Mouse (Mus musculus): ENCODE measurements around the gene Tmem8b.

Gene Tmem8b

GRCm38 (mm10) chr4:43713652-43714219, 45.0 kb downstream of the Tmem8b start:
- DNase-seq (ENCODE audit: low spot score in 2 of 2): no peak

DNA sequence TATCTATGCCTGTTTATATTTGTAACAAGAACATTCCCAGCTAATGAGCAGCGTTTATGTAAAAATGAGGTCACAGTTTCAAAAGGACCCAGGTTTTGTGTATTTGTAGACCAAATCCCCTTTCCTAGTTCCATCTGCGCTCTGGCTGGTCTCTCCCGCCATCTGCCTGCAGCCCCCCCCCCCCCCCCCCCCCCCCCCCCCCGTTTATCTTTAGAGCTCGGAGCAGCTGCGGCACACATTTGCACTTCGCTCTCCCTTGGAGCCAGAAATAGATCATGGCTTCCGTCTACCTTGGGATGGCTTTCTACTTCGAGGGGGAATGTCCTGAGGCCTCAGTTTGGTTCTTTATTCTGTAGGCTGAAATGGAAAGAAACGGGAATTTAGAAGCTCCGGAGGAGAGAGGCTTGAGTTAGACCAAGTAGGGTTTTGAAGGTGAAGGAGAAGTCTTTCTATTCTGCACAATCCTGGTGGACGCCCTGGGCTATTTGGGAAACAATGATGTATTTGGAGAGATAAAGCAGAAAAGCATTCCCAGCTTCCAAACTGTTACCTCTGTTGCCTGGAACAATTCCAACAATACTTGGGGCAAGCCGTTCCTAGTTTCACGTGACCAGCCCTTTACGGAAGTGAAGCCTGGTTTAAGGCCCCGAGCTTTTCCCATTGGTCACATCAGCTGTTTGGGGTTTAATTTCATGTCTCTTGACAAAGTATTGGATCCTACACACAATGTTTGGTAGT, 51.9 kb downstream of the Tmem8b start:
- no peak for DNase-seq (ENCODE audit: low spot score in 2 of 2)

GRCm38 (mm10) chr4:43722191-43722590, 53.4 kb downstream of the Tmem8b start:
- DNase-seq (ENCODE audit: low spot score in 2 of 2): no peak

- no peak for DNase-seq (ENCODE audit: low spot score in 2 of 2)
Measured at GRCm38 (mm10) chr4:43724764-43725163, 56.0 kb downstream of the Tmem8b start.

DNA sequence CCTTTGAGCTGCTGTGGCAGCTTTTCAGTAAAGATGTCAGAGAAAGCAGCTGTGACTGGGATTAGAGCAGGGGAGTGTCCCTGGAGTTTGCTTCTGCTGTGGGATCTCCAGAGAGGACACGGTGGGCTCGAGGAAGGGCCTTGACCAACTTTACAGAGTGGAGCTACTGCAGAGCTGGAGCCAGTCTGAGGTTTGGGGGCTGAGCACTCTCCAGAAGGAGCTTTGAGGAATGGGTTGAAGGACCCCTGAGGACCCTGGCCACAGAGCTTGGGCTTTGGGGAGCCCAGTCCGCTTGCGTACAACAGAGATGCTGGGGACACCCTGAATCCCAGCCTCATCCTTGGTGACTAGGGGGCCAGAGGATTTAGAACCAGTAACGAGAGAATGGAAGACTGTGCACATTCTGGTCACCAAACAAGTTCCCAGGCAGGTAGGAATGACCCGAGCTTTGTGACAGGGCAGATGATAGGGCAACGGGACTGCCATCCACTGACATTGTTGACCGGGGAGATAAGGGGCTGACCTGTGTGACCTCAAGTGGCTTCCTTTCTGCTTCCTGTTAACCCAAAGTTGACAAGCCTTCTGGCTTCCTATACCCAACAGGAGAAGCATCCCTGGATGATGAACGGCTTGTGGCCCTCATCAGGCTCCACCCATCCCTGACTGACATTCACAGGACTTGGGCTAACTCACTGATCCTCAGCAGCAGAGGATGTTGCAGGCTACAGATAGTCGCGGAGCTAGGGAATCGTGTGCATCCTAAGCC, 57.6 kb downstream of the Tmem8b start:
- DNase-seq (ENCODE audit: low spot score in 2 of 2): no peak

GRCm38 (mm10) chr4:43726995-43727394, 58.2 kb downstream of the Tmem8b start, which contains the start of gene Hrct1:
Gene Hrct1 (plus strand): TSS chr4:43727188.
- DNase-seq (ENCODE audit: low spot score in 2 of 2): no peak

DNA sequence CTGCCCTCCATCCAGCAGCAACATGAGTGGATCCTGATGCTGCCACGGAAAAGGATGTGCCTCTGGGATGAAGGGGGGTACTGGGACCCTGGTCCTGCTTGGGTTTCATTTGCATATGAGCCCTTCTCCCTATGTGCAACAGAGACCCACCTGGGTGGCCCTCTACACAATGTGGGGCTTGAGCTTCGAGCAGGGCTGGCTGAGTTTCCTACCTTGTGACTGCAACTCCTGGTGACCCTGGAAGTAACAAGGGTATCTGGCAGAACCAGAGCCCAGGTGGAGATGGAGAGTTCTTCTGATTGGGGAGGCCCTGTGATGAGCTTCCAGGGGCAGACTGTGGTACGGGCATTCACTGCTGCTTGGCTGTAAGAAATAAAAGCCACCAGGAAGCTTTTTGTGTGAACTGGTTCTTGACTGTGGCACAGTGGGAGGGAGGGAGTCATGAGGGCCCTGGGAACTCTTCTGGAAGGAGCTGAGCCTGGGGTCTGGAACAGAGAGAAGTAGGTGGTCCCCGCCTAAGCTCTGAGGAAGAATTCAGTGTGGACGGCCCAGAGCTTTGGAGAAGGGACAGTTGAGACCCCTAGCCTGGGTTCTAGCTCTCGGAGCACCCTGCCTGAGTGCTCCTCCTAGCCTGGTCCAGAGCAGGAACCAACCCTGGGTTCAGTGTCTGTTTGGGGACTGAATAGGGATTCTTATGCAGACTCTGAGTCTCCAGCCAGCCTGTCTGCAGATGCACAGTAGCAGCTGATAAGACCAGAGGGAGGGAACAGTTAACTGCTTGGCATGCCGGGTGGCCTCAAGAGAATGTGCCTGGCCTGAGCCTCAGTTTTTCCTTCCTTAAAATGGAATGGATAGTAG, 59.2 kb downstream of the Tmem8b start:
- no peak for DNase-seq (ENCODE audit: low spot score in 2 of 2)

DNA sequence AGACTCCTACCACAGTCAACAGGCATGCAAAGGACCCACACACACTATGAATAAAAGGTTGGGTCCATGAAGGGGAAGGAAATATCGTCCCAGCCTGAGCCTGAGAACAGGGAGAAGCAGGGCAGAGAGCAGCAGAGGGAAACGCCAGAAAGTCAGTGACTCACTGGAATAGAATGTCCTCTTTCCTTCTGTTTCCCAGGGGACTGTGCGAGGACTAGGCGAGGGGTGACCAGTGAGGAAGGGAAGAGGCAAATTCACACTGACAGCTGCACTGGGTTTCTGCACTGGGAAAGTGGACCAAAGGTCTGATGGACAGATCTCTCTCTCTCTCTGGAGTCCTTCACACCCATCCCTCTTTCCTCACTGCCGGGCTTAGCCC, 59.8 kb downstream of the Tmem8b start:
- DNase-seq (ENCODE audit: low spot score in 2 of 2): no peak

GRCm38 (mm10) chr4:43729126-43729525, 60.4 kb downstream of the Tmem8b start:
- DNase-seq (ENCODE audit: low spot score in 2 of 2): no peak

DNA sequence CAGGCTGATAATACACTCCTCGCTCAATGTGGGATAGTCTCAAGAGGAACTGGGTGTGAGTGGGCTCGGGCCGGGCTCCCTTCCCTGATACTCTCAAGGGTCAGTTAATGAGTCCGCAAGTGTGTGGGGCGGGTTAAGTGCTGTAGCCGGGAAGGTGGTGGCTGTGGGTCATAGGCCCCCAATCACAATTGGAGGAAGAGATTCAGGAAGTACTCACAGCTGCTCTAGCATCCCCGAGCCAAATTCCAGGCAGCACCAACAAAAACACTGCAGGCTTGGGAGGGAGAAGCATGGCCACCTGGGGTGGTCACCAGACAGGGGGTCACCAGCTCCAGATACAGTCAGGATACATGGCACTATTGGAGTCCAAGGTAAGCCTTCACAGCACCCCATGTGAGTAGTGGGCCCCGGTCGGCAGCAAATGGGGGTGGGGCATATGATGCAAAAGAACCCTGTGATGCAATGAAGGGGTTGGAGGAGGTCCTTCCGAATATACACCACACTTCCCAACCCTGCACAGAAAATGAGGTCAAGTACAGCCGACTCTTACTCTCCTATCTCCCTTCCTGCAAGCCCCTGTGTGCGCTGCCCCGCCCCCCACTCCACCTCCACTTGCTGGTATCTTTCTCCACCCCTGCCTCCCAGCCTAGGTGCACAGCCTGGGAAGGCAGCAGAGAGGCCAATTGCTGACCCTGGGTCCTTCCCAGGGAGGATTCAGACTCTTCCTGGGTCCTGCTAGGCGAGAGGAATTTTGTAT, 61.2 kb downstream of the Tmem8b start, which contains the start of gene Spaar:
Spaar (plus strand) TSS at position 241 of the 757 bp plus-strand sequence.
- DNase-seq (ENCODE audit: low spot score in 2 of 2): no peak

GRCm38 (mm10) chr4:43730750-43731297, 62.1 kb downstream of the Tmem8b start:
- no peak for DNase-seq (ENCODE audit: low spot score in 2 of 2)

GRCm38 (mm10) chr4:43732171-43732570, 63.4 kb downstream of the Tmem8b start:
- no peak for DNase-seq (ENCODE audit: low spot score in 2 of 2)

GRCm38 (mm10) chr4:43733186-43733585, 64.4 kb downstream of the Tmem8b start:
- DNase-seq (ENCODE audit: low spot score in 2 of 2): no peak

GRCm38 (mm10) chr4:43737144-43737543, 68.4 kb downstream of the Tmem8b start:
- no peak for DNase-seq (ENCODE audit: low spot score in 2 of 2)

DNA sequence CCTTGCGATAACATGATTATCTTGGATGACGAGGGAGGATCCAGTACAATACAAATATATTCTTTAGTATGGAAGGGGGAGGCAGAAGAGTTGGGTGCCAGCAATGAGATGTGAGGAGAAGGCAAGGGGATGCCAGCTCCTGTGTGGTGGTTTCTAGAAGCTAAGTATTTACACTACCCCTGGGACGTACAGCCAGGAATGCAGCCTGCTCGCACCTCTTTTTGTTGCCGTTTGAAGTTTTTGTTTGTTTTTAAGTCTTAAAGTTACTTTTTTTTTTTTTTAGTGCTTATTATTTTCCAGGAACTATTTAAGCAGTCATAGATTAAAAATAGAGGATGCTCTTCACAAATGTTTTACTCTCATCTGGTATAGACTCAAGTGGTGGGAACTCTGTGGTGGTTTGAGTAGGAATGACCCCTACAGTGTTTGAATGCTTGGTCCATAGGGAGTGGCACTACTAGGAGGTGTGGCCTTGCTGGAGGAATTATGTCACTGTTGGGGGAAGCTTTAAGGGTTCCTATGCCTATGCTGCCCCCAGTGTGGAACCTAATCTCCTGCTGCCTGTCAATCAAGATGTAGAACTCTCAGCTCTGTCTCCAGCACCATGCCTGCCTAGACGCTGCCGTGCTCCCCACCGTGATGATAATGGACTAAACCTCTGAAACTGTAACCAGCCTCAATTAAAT, 70.4 kb downstream of the Tmem8b start:
- no peak for DNase-seq (ENCODE audit: low spot score in 2 of 2)

GRCm38 (mm10) chr4:43741526-43741925, 72.8 kb downstream of the Tmem8b start:
- DNase-seq (ENCODE audit: low spot score in 2 of 2): no peak
